Mouse (Mus musculus) CH12.LX (cell line): ENCODE measurements around the gene Zfp105.

Experiments
- CHD2 ChIP-seq: IDR thresholded peaks from 2 replicates; pipeline ENCODE4 v1.6.1; 2011; ENCODE audit warnings: low read length, improper control_type of control experiment
- CTCF ChIP-seq, 2 experiments: IDR thresholded peaks in 1 of 2; conservative IDR thresholded peaks in 1 of 2; 2 replicates each; pipeline ENCODE4 v1.5.1; 2011 to 2012; ENCODE audit warnings: low read depth in 2 of 2, low read length in 2 of 2, improper control_type of control experiment in 1 of 2, inconsistent platforms in 1 of 2, mild to moderate bottlenecking in 1 of 2, moderate library complexity in 1 of 2
- EP300 ChIP-seq: IDR thresholded peaks from 2 replicates; pipeline ENCODE4 v1.6.1; 2011; ENCODE audit warnings: low read length, improper control_type of control experiment
- ETS1 ChIP-seq: conservative IDR thresholded peaks from 2 replicates; pipeline ENCODE4 v1.6.1; 2012; ENCODE audit warnings: low read depth, mild to moderate bottlenecking, inconsistent platforms, low read length, improper control_type of control experiment, moderate library complexity
- GABPA ChIP-seq: IDR thresholded peaks from 2 replicates; pipeline ENCODE4 v1.6.1; 2012; ENCODE audit warnings: low read depth, low read length, improper control_type of control experiment, inconsistent platforms; ENCODE audit not compliant: insufficient replicate concordance
- MAZ ChIP-seq: IDR thresholded peaks from 2 replicates; pipeline ENCODE4 v1.6.1; 2012; ENCODE audit warnings: low read depth, mild to moderate bottlenecking, inconsistent platforms, low read length, improper control_type of control experiment, moderate library complexity
- MYC ChIP-seq: IDR thresholded peaks from 2 replicates; pipeline ENCODE4 v1.6.1; 2011; ENCODE audit warnings: low read depth, mild to moderate bottlenecking, improper control_type of control experiment, low read length
- NRF1 ChIP-seq: IDR thresholded peaks from 2 replicates; pipeline ENCODE4 v1.6.1; 2014; ENCODE audit warnings: low read depth, mild to moderate bottlenecking, inconsistent platforms, low read length, improper control_type of control experiment, moderate library complexity
- POLR2A ChIP-seq: IDR thresholded peaks from 2 replicates; pipeline ENCODE4 v1.6.1; 2011; ENCODE audit warnings: low read depth, mild to moderate bottlenecking, improper control_type of control experiment, low read length
- RAD21 ChIP-seq: IDR thresholded peaks from 2 replicates; pipeline ENCODE4 v1.6.1; 2011; ENCODE audit warnings: low read depth, mild to moderate bottlenecking, low read length, improper control_type of control experiment, moderate library complexity
- RCOR1 ChIP-seq: conservative IDR thresholded peaks from 2 replicates; pipeline ENCODE4 v1.6.1; 2012; ENCODE audit warnings: low read depth, mild to moderate bottlenecking, inconsistent platforms, low read length, improper control_type of control experiment

DNA sequence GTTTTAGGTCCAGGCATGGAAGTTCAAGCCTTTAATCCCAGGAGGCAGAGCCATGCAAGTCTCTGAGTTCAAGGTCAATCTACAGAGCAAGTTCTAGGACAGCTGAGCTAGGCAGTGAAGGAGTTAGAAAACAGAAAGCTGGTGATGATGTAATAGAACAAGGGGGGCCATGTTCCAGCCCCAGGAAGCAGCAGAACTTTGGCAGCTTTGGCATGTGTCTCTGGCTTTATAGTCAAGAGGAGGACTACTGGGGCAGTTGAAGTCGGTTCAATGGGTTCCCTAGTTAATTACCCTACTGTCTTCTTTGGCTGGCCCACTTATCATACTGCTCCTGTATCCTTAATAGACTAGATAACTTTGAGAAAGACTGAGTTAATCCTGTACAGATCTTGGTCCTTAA is 48.2 kb upstream of the Zfp105 start:
- no peak for TF ChIP-seq NRF1
- no peak for TF ChIP-seq RAD21
- no peak for TF ChIP-seq RCOR1
- no peak for TF ChIP-seq EP300
- TF ChIP-seq MAZ = no peak
- TF ChIP-seq MYC = no peak
- TF ChIP-seq POLR2A = no peak
- no peak for TF ChIP-seq CTCF (conservative IDR thresholded peaks at IDR 0.05 in 1 of 2, IDR thresholded peaks at IDR 0.05 in 1 of 2; ENCODE audit: low read depth in 2 of 2, low read length in 2 of 2)
- TF ChIP-seq GABPA = no peak
- no peak for TF ChIP-seq ETS1
- TF ChIP-seq CHD2 = no peak
